Mouse (Mus musculus) CH12.LX (cell line): Measurements from ENCODE around the gene Megf11.

ENCODE experiments used
- CHD1 ChIP-seq: IDR thresholded peaks from 2 replicates; pipeline ENCODE4 v1.6.1; 2012; ENCODE audit warnings: low read depth, low read length, improper control_type of control experiment, inconsistent platforms
- CTCF ChIP-seq, 2 experiments: IDR thresholded peaks in 1 of 2; conservative IDR thresholded peaks in 1 of 2; 2 replicates each; pipeline ENCODE4 v1.5.1; 2011 to 2012; ENCODE audit warnings: low read depth in 2 of 2, low read length in 2 of 2, improper control_type of control experiment in 1 of 2, inconsistent platforms in 1 of 2, mild to moderate bottlenecking in 1 of 2, moderate library complexity in 1 of 2
- EP300 ChIP-seq: IDR thresholded peaks from 2 replicates; pipeline ENCODE4 v1.6.1; 2011; ENCODE audit warnings: low read length, improper control_type of control experiment
- IRF4 ChIP-seq: IDR thresholded peaks from 2 replicates; pipeline ENCODE4 v1.6.1; 2014; ENCODE audit warnings: low read depth, mild to moderate bottlenecking, inconsistent platforms, low read length, improper control_type of control experiment
- MYC ChIP-seq: IDR thresholded peaks from 2 replicates; pipeline ENCODE4 v1.6.1; 2011; ENCODE audit warnings: low read depth, mild to moderate bottlenecking, improper control_type of control experiment, low read length
- NRF1 ChIP-seq: IDR thresholded peaks from 2 replicates; pipeline ENCODE4 v1.6.1; 2014; ENCODE audit warnings: low read depth, mild to moderate bottlenecking, inconsistent platforms, low read length, improper control_type of control experiment, moderate library complexity
- POLR2A ChIP-seq: IDR thresholded peaks from 2 replicates; pipeline ENCODE4 v1.6.1; 2011; ENCODE audit warnings: low read depth, mild to moderate bottlenecking, improper control_type of control experiment, low read length
- POLR2AphosphoS2 ChIP-seq: IDR thresholded peaks from 2 replicates; pipeline ENCODE4 v1.6.1; 2011; ENCODE audit warnings: low read depth, low read length, improper control_type of control experiment
- SIN3A ChIP-seq: IDR thresholded peaks from 2 replicates; pipeline ENCODE4 v1.6.1; 2012; ENCODE audit warnings: low read length, improper control_type of control experiment, inconsistent platforms
- TBP ChIP-seq: conservative IDR thresholded peaks from 2 replicates; pipeline ENCODE4 v1.6.1; 2011; ENCODE audit warnings: low read depth, low read length, improper control_type of control experiment
- ZNF384 ChIP-seq: IDR thresholded peaks from 2 replicates; pipeline ENCODE4 v1.6.1; 2012; ENCODE audit warnings: low read depth, low read length, improper control_type of control experiment, inconsistent platforms

GRCm38 (mm10) chr9:64656613-64657012 lies 271.2 kb downstream of the Megf11 start:
- TF ChIP-seq TBP (peak; percentile 90), CTCF (conservative IDR thresholded peaks at IDR 0.05 in 1 of 2, IDR thresholded peaks at IDR 0.05 in 1 of 2; ENCODE audit: low read depth in 2 of 2, low read length in 2 of 2) (no peak), POLR2A (peak; percentile 64), NRF1 (no peak), EP300 (no peak), MYC (no peak), ZNF384 (no peak), POLR2AphosphoS2 (no peak), IRF4 (no peak), CHD1 (no peak), SIN3A (no peak)
